Mouse (Mus musculus): Measurements from ENCODE around the gene Rab8b. TPM values are rescaled to one million over a fixed set of nuclear protein-coding genes. Genes with fewer than 3 reads are reported as not detected.
A peak's percentile ranks its signal among the peaks of the same experiment; 100 is the strongest.

Rab8b gene
- total RNA-seq (2014; rRNA removed) = 25.9 and 32.7 TPM in 2 replicates
- 26.3 and 27.1 TPM in 2 replicates for polyA plus RNA-seq (2015; fragmentation: Nextera tagmentation; extraction: Ambion mirVana)

GRCm38 (mm10) chr9:66919382-66919971, at the start of gene Rab8b:
TSS of gene Rab8b (minus strand) at chr9:66919687.
- DNase-seq (ENCODE audit: low spot score) (peak; percentile 99), ATAC-seq (peak; percentile 99)
- H3K27ac ChIP-seq = peak within 1 kb of the TSS; percentile 91
- H3K27me3 ChIP-seq (ENCODE audit: insufficient read depth, low read length) = no peaks in the 10 kb centered on the region
- H3K4me2 ChIP-seq (ENCODE audit: low read depth, low read length) = peak within 1 kb of the TSS; percentile 58
- TF ChIP-seq CTCF (IDR thresholded peaks at IDR 0.05; ENCODE audit: low read depth) = no peak
- no peaks in the 10 kb centered on the region for H3K4me1 ChIP-seq (ENCODE audit: insufficient read depth, low read length)
- peak within 1 kb of the TSS; percentile 82 for H3K9ac ChIP-seq (replicated peaks; ENCODE audit: low read length)
- H3K4me3 ChIP-seq (ENCODE audit: low read length) = peak within 1 kb of the TSS; percentile 76
- WGBS = 1% methylated on average over 44 of the region's 49 CpGs
- H3K36me3 ChIP-seq (ENCODE audit: insufficient read depth, low read length) = no peaks in the 10 kb centered on the region
- no peaks in the 10 kb centered on the region for H3K9me3 ChIP-seq (ENCODE audit: low read length)

- 85% methylated on average over 8 of the region's 8 CpGs for WGBS
- no peak overlapping the region for H3K4me2 ChIP-seq (ENCODE audit: low read depth, low read length)
- H3K27me3 ChIP-seq (ENCODE audit: insufficient read depth, low read length) = no peaks in the 10 kb centered on the region
- H3K4me3 ChIP-seq (ENCODE audit: low read length) = no peak overlapping the region
- H3K9me3 ChIP-seq (ENCODE audit: low read length) = no peaks in the 10 kb centered on the region
- TF ChIP-seq CTCF (IDR thresholded peaks at IDR 0.05; ENCODE audit: low read depth) = no peak
- DNase-seq (ENCODE audit: low spot score) (no peak), ATAC-seq (no peak)
- H3K27ac ChIP-seq = no peak overlapping the region
- no peak overlapping the region for H3K9ac ChIP-seq (replicated peaks; ENCODE audit: low read length)
- no peaks in the 10 kb centered on the region for H3K4me1 ChIP-seq (ENCODE audit: insufficient read depth, low read length)
- H3K36me3 ChIP-seq (ENCODE audit: insufficient read depth, low read length) = peaks cover 15% of the 10 kb centered on the region; the same call in 1 of the 2 replicates
Observed at GRCm38 (mm10) chr9:66967492-66967891, 48.0 kb upstream of the Rab8b start.

GRCm38 (mm10) chr9:66961478-66961877, 42.0 kb upstream of the Rab8b start:
- no peaks in the 10 kb centered on the region for H3K27me3 ChIP-seq (ENCODE audit: insufficient read depth, low read length)
- H3K9ac ChIP-seq (replicated peaks; ENCODE audit: low read length) = no peak overlapping the region
- no peak overlapping the region for H3K27ac ChIP-seq
- no peaks in the 10 kb centered on the region for H3K4me1 ChIP-seq (ENCODE audit: insufficient read depth, low read length)
- no peaks in the 10 kb centered on the region for H3K36me3 ChIP-seq (ENCODE audit: insufficient read depth, low read length)
- DNase-seq (ENCODE audit: low spot score) (no peak), ATAC-seq (no peak)
- no peak overlapping the region for H3K4me3 ChIP-seq (ENCODE audit: low read length)
- H3K4me2 ChIP-seq (ENCODE audit: low read depth, low read length) = no peak overlapping the region
- H3K9me3 ChIP-seq (ENCODE audit: low read length) = no peaks in the 10 kb centered on the region
- TF ChIP-seq CTCF (IDR thresholded peaks at IDR 0.05; ENCODE audit: low read depth) = no peak
- WGBS = 72% methylated on average over 3 of the region's 3 CpGs

DNA sequence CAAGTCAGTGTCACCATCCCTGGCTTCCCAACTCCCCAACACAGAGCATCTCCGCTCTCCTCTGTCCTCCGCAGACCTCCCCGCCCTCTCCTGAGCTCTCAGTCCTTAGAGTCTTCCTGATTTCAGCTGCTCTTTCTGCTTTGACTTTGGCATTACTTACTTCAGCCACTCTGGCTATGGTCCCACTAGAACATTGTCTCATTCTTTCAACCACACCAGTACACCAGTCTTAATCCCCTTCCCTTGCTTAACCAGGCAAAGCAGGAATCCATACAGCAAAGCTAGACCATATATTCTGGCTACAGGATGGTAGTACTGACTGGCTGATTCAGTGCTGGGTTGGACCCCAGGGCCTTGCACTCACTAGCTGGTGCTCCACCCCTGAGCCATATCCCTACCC, 38.0 kb upstream of the Rab8b start:
- Histone ChIP-seq H3K36me3 (ENCODE audit: insufficient read depth, low read length) (no peaks in the 10 kb centered on the region), H3K4me3 (ENCODE audit: low read length) (no peak overlapping the region), H3K4me2 (ENCODE audit: low read depth, low read length) (no peak overlapping the region), H3K9me3 (ENCODE audit: low read length) (no peaks in the 10 kb centered on the region), H3K9ac (replicated peaks; ENCODE audit: low read length) (no peak overlapping the region), H3K27me3 (ENCODE audit: insufficient read depth, low read length) (no peaks in the 10 kb centered on the region), H3K27ac (no peak overlapping the region), H3K4me1 (ENCODE audit: insufficient read depth, low read length) (no peaks in the 10 kb centered on the region)
- TF ChIP-seq CTCF (IDR thresholded peaks at IDR 0.05; ENCODE audit: low read depth) = no peak
- no peak for ATAC-seq
- DNase-seq (ENCODE audit: low spot score) = no peak
- WGBS = 88% methylated on average over 3 of the region's 3 CpGs

DNA sequence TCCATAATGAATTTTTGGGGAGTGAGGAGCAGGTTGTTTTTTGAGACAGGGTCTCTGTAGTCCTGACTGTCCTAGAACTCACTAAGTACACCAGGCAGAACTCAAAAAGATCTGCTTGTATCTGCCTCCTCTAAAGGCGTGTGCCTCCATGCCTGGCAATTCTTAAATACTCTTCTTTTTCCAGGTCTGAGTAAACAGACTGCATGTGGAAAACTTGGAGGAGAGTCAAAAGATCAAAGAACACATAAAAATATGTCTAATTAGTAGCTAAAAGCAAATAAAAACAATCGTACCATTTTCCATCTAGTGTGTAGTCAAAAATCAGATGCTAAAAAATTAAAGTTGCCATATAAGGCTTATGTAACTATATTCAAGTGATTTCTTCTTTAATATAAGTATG, 33.4 kb upstream of the Rab8b start:
- Histone ChIP-seq H3K4me2 (ENCODE audit: low read depth, low read length) (no peak overlapping the region), H3K27ac (no peak overlapping the region), H3K4me1 (ENCODE audit: insufficient read depth, low read length) (no peaks in the 10 kb centered on the region), H3K9me3 (ENCODE audit: low read length) (no peaks in the 10 kb centered on the region), H3K27me3 (ENCODE audit: insufficient read depth, low read length) (no peaks in the 10 kb centered on the region), H3K4me3 (ENCODE audit: low read length) (no peak overlapping the region), H3K36me3 (ENCODE audit: insufficient read depth, low read length) (no peaks in the 10 kb centered on the region; the same call in 1 of the 2 replicates), H3K9ac (replicated peaks; ENCODE audit: low read length) (no peak overlapping the region)
- TF ChIP-seq CTCF (IDR thresholded peaks at IDR 0.05; ENCODE audit: low read depth) = no peak
- WGBS = 88% methylated on average over 2 of the region's 2 CpGs
- DNase-seq (ENCODE audit: low spot score) (no peak), ATAC-seq (no peak)

DNA sequence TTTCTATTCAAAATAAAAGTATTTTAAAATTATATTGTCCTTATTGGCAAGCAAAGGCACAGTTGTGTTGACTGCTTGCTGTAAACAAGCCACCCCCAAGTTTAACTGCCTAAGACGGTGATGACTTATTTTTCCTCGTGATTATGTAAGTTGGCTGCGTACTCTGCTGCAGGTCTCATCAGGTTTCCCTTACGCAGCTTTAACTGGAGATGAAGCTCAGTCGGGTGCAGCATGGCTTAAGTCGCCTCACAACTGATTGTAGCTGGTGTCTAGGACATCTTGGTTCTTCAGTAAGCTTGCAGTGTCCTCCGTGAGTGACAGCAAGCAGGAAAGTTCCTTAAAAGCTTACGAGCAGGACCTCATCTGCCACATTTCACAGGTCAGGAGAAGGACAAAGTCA, 32.8 kb upstream of the Rab8b start:
- Histone ChIP-seq H3K4me2 (ENCODE audit: low read depth, low read length) (no peak overlapping the region), H3K27ac (no peak overlapping the region), H3K4me1 (ENCODE audit: insufficient read depth, low read length) (no peaks in the 10 kb centered on the region), H3K4me3 (ENCODE audit: low read length) (no peak overlapping the region), H3K9me3 (ENCODE audit: low read length) (no peaks in the 10 kb centered on the region), H3K9ac (replicated peaks; ENCODE audit: low read length) (no peak overlapping the region), H3K36me3 (ENCODE audit: insufficient read depth, low read length) (no peaks in the 10 kb centered on the region; the same call in 1 of the 2 replicates), H3K27me3 (ENCODE audit: insufficient read depth, low read length) (no peaks in the 10 kb centered on the region)
- whole genome bisulfite sequencing = 85% methylated on average over 8 of the region's 8 CpGs
- ATAC-seq (no peak), DNase-seq (ENCODE audit: low spot score) (no peak)
- no peak for TF ChIP-seq CTCF (IDR thresholded peaks at IDR 0.05; ENCODE audit: low read depth)

DNA sequence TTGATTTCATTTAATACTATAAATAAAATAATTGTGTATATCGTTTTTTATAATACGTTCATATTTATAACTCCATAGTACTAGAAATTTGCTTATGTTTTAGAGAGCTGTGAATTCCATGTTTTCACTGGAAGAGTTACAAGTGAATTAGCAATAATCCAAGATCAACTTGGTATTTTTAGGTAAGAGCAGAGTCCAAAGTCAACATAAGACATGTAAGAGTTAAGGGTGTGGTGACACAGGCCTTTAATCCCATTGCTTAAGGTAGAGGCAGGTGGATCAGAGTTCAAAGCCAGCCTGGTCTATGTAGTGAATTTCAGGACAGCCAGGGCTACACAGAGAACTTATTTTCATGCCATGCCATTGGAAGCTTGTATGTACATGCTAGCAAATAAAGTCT, 29.0 kb upstream of the Rab8b start:
- Histone ChIP-seq H3K4me1 (ENCODE audit: insufficient read depth, low read length) (no peaks in the 10 kb centered on the region), H3K9ac (replicated peaks; ENCODE audit: low read length) (no peak overlapping the region), H3K9me3 (ENCODE audit: low read length) (no peaks in the 10 kb centered on the region), H3K27me3 (ENCODE audit: insufficient read depth, low read length) (no peaks in the 10 kb centered on the region), H3K4me3 (ENCODE audit: low read length) (no peak overlapping the region), H3K36me3 (ENCODE audit: insufficient read depth, low read length) (no peaks in the 10 kb centered on the region; the same call in 1 of the 2 replicates), H3K27ac (no peak overlapping the region), H3K4me2 (ENCODE audit: low read depth, low read length) (no peak overlapping the region)
- WGBS = 94% methylated on average over 2 of the region's 2 CpGs
- TF ChIP-seq CTCF (IDR thresholded peaks at IDR 0.05; ENCODE audit: low read depth) = no peak
- ATAC-seq (no peak), DNase-seq (ENCODE audit: low spot score) (no peak)

Measured in hindbrain, postnatal 0 days (tissue).